Mouse (Mus musculus) cerebellum, adult 2 months (tissue): ENCODE results near the gene Kin.

Experiments used
- CTCF ChIP-seq: fragments of 200-500 bp; IDR thresholded peaks from 2 replicates; pipeline ENCODE4 v1.5.1; 2011; ENCODE audit warnings: low read depth, mild to moderate bottlenecking, control low read depth, low read length, moderate library complexity, borderline replicate concordance; ENCODE audit not compliant: insufficient read depth
- POLR2A ChIP-seq: fragments of 200-500 bp; IDR thresholded peaks from 2 replicates; pipeline ENCODE4 v1.6.1; 2011; ENCODE audit warnings: low read length, control low read depth, borderline replicate concordance; ENCODE audit not compliant: insufficient read depth

DNA sequence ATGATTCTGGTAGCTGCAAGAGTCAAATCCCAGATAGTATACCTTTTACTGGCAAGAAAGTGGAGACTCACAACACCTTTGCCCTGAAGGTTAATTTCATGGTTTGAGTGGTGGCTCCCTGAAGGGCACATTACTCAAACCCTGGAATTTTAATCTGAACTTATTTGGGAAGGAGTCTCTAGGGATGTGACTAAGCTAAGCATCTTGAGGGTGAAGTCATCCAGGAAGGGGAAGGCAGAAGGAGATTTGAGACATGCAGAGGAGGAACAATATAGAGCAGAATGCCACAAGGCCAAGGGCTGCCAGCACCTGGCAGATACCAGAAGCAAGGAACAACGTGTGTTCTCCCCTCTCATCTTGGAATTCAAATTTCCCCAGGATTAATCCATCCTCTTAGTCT lies 38.4 kb downstream of the Kin start:
- TF ChIP-seq POLR2A = no peak
- TF ChIP-seq CTCF = no peak
